Comparison of ENCODE assay signal across 31 mouse cellular contexts in genomic region chr1:140225221-140225620, GRCm38 (mm10). TPM values are rescaled to one million over a fixed set of nuclear protein-coding genes. Genes with fewer than 3 reads are reported as not detected.
DNase-seq lines count a peak whose midpoint lies in the region; ATAC-seq and TF ChIP-seq lines count a peak whose summit lies in the region.
"Had no signal": no experiment of that assay in that cellular context is flagged by ENCODE, and none has a peak within 500 bp of the region (broad histone marks: within the 10 kb centered on the region; RNA-seq: fewer than 3 reads in every experiment).

No protein-coding gene starts in this region.

- no peak overlapping the region for H3K27ac ChIP-seq in forebrain, embryonic 11.5 days (ENCODE audit: low read depth, low read length)
- no peak overlapping the region for H3K27ac ChIP-seq in forebrain, embryonic 15.5 days (replicated peaks)
- H3K27ac ChIP-seq in kidney, embryonic 16.5 days (ENCODE audit: low read length): no peak overlapping the region
- H3K27ac ChIP-seq in kidney, adult 2 months (ENCODE audit: insufficient read depth, low read depth, low read length): no peak overlapping the region
- H3K27ac ChIP-seq in stomach, embryonic 14.5 days (ENCODE audit: low read length): no peak overlapping the region
- no peak overlapping the region for H3K27ac ChIP-seq in stomach, postnatal 0 days (replicated peaks)
- H3K27ac ChIP-seq in stomach, embryonic 16.5 days (ENCODE audit: low read length): no peak overlapping the region
- H3K27ac ChIP-seq in lung, postnatal 0 days (ENCODE audit: low read length): no peak overlapping the region
- H3K27ac ChIP-seq: embryonic facial prominence, embryonic 15.5 days; forebrain, embryonic 13.5 days; heart, adult 2 months; hindbrain, postnatal 0 days; kidney, postnatal 0 days; liver, embryonic 13.5 days; midbrain, embryonic 13.5 days; stomach, embryonic 15.5 days had no signal

- no peaks in the 10 kb centered on the region for H3K4me1 ChIP-seq in forebrain, embryonic 11.5 days (replicated peaks; ENCODE audit: control insufficient read depth, insufficient read depth, low read length)
- no peaks in the 10 kb centered on the region for H3K4me1 ChIP-seq in forebrain, embryonic 15.5 days
- H3K4me1 ChIP-seq in kidney, embryonic 16.5 days (ENCODE audit: insufficient read depth, low read length): no peaks in the 10 kb centered on the region
- H3K4me1 ChIP-seq in kidney, adult 2 months (ENCODE audit: control insufficient read depth, insufficient read depth, low read length): no peaks in the 10 kb centered on the region
- H3K4me1 ChIP-seq in stomach, embryonic 14.5 days (ENCODE audit: control insufficient read depth, insufficient read depth, low read length): no peaks in the 10 kb centered on the region
- no peaks in the 10 kb centered on the region for H3K4me1 ChIP-seq in stomach, postnatal 0 days (replicated peaks; ENCODE audit: control insufficient read depth, insufficient read depth)
- no peaks in the 10 kb centered on the region; the same call in 1 of the 2 replicates for H3K4me1 ChIP-seq in stomach, embryonic 16.5 days (ENCODE audit: control insufficient read depth, insufficient read depth, low read length)
- H3K4me1 ChIP-seq in lung, postnatal 0 days (ENCODE audit: insufficient read depth, low read depth, low read length): no peaks in the 10 kb centered on the region
- H3K4me1 ChIP-seq: embryonic facial prominence, embryonic 15.5 days; forebrain, embryonic 13.5 days; heart, embryonic 12.5 days; liver, embryonic 13.5 days; midbrain, embryonic 13.5 days; stomach, embryonic 15.5 days had no signal

- no peaks in the 10 kb centered on the region for H3K36me3 ChIP-seq in forebrain, embryonic 11.5 days (ENCODE audit: control insufficient read depth, insufficient read depth, low read length)
- no peaks in the 10 kb centered on the region for H3K36me3 ChIP-seq in forebrain, embryonic 15.5 days
- no peaks in the 10 kb centered on the region for H3K36me3 ChIP-seq in kidney, embryonic 16.5 days (ENCODE audit: insufficient read depth, low read length)
- H3K36me3 ChIP-seq in kidney, adult 2 months (ENCODE audit: control insufficient read depth, insufficient read depth, low read length): no peaks in the 10 kb centered on the region
- no peaks in the 10 kb centered on the region for H3K36me3 ChIP-seq in stomach, embryonic 14.5 days (ENCODE audit: control insufficient read depth, insufficient read depth, low read length)
- no peaks in the 10 kb centered on the region for H3K36me3 ChIP-seq in stomach, postnatal 0 days (ENCODE audit: control insufficient read depth, insufficient read depth, low read length)
- H3K36me3 ChIP-seq in stomach, embryonic 16.5 days (ENCODE audit: control insufficient read depth, insufficient read depth, low read length): no peaks in the 10 kb centered on the region
- no peaks in the 10 kb centered on the region for H3K36me3 ChIP-seq in lung, postnatal 0 days (ENCODE audit: insufficient read depth, low read length)
- H3K36me3 ChIP-seq: embryonic facial prominence, embryonic 15.5 days; heart, embryonic 12.5 days; liver, embryonic 13.5 days; midbrain, embryonic 13.5 days; stomach, embryonic 15.5 days had no signal

- ATAC-seq in forebrain, embryonic 11.5 days (replicated peaks; ENCODE audit: low FRiP score): peak; percentile 58
- ATAC-seq in forebrain, embryonic 15.5 days (replicated peaks): no peak
- 0 out of 2 replicates have a peak, but pooled peaks have one; percentile 6 for ATAC-seq in kidney, embryonic 16.5 days (ENCODE audit: low FRiP score, low TSS enrichment)
- ATAC-seq in stomach, embryonic 14.5 days (ENCODE audit: insufficient number of reproducible peaks, insufficient read depth, low FRiP score, low read depth): peak; percentile 38; the same call in 1 of the 2 replicates
- no peak for ATAC-seq in stomach, postnatal 0 days (ENCODE audit: low FRiP score, low TSS enrichment)
- ATAC-seq in stomach, embryonic 16.5 days (ENCODE audit: insufficient read depth, low FRiP score): peak; percentile 25; the same call in 1 of the 2 replicates
- ATAC-seq in lung, postnatal 0 days: no peak
- ATAC-seq: activated CD4-positive, CD25-positive, alpha-beta regulatory T cell, adult 4 months; forebrain, embryonic 13.5 days; hindbrain, postnatal 0 days; midbrain, embryonic 13.5 days had no signal

- 48% methylated on average over 3 of the region's 3 CpGs for WGBS in forebrain, embryonic 11.5 days
- 77% methylated on average over 2 of the region's 3 CpGs for WGBS in forebrain, embryonic 15.5 days
- WGBS in kidney, embryonic 16.5 days: 60% methylated on average over 1 of the region's 3 CpGs
- 44% methylated on average over 3 of the region's 3 CpGs for WGBS in kidney, adult 2 months
- WGBS in stomach, embryonic 14.5 days: 34% methylated on average over 2 of the region's 3 CpGs
- 68% methylated on average over 3 of the region's 3 CpGs for WGBS in stomach, postnatal 0 days
- WGBS in stomach, embryonic 16.5 days: 46% methylated on average over 2 of the region's 3 CpGs
- 14% methylated on average over 3 of the region's 3 CpGs for WGBS in lung, postnatal 0 days

- no peaks in the 10 kb centered on the region for H3K27me3 ChIP-seq in forebrain, embryonic 11.5 days (ENCODE audit: control insufficient read depth, insufficient read depth, low read length)
- no peaks in the 10 kb centered on the region for H3K27me3 ChIP-seq in forebrain, embryonic 15.5 days
- no peaks in the 10 kb centered on the region for H3K27me3 ChIP-seq in kidney, embryonic 16.5 days (ENCODE audit: insufficient read depth, low read length)
- H3K27me3 ChIP-seq in kidney, adult 2 months (replicated peaks; ENCODE audit: control insufficient read depth, insufficient read depth, low read length): no peaks in the 10 kb centered on the region
- no peaks in the 10 kb centered on the region for H3K27me3 ChIP-seq in stomach, embryonic 14.5 days (ENCODE audit: control insufficient read depth, insufficient read depth, low read length)
- no peaks in the 10 kb centered on the region for H3K27me3 ChIP-seq in stomach, postnatal 0 days (ENCODE audit: control insufficient read depth, insufficient read depth, low read length)
- H3K27me3 ChIP-seq in stomach, embryonic 16.5 days (ENCODE audit: control insufficient read depth, insufficient read depth, low read length): no peaks in the 10 kb centered on the region
- no peaks in the 10 kb centered on the region for H3K27me3 ChIP-seq in lung, postnatal 0 days (replicated peaks; ENCODE audit: insufficient read depth, low read length)
- H3K27me3 ChIP-seq: CH12.LX; embryonic facial prominence, embryonic 15.5 days; forebrain, embryonic 13.5 days; heart, embryonic 12.5 days; liver, embryonic 13.5 days; midbrain, embryonic 13.5 days; stomach, embryonic 15.5 days had no signal

- TF ChIP-seq CTCF in kidney, adult 2 months (conservative IDR thresholded peaks at IDR 0.05; ENCODE audit: insufficient read depth, insufficient read length, low read depth, low read length): no peak
- TF ChIP-seq CTCF in stomach, postnatal 0 days (IDR thresholded peaks at IDR 0.05; ENCODE audit: low read depth): no peak
- TF ChIP-seq CTCF in lung, postnatal 0 days (IDR thresholded peaks at IDR 0.05): no peak

- H3K4me3 ChIP-seq in forebrain, embryonic 11.5 days (ENCODE audit: low read depth, low read length): no peak overlapping the region
- no peak overlapping the region for H3K4me3 ChIP-seq in forebrain, embryonic 15.5 days
- no peak overlapping the region for H3K4me3 ChIP-seq in kidney, embryonic 16.5 days (ENCODE audit: low read length)
- H3K4me3 ChIP-seq in kidney, adult 2 months (ENCODE audit: insufficient read depth, low read depth, low read length): no peak overlapping the region
- no peak overlapping the region for H3K4me3 ChIP-seq in stomach, embryonic 14.5 days (ENCODE audit: low read depth, low read length)
- H3K4me3 ChIP-seq in stomach, postnatal 0 days (ENCODE audit: low read depth, low read length): no peak overlapping the region
- H3K4me3 ChIP-seq in stomach, embryonic 16.5 days (replicated peaks; ENCODE audit: low read length): no peak overlapping the region
- no peak overlapping the region for H3K4me3 ChIP-seq in lung, postnatal 0 days (ENCODE audit: low read depth, low read length)
- H3K4me3 ChIP-seq: embryonic facial prominence, embryonic 15.5 days; forebrain, embryonic 13.5 days; heart, adult 2 months; heart, embryonic 12.5 days; liver, embryonic 13.5 days; midbrain, embryonic 13.5 days; stomach, embryonic 15.5 days had no signal

- TF ChIP-seq POLR2A in kidney, adult 2 months (IDR thresholded peaks at IDR 0.05; ENCODE audit: low read depth, low read length): no peak

- no peaks in the 10 kb centered on the region for H3K9me3 ChIP-seq in forebrain, embryonic 11.5 days (ENCODE audit: control insufficient read depth, low read length)
- no peaks in the 10 kb centered on the region for H3K9me3 ChIP-seq in forebrain, embryonic 15.5 days
- no peaks in the 10 kb centered on the region for H3K9me3 ChIP-seq in kidney, embryonic 16.5 days (ENCODE audit: low read length)
- no peaks in the 10 kb centered on the region for H3K9me3 ChIP-seq in stomach, embryonic 14.5 days (ENCODE audit: control insufficient read depth, low read depth, low read length)
- H3K9me3 ChIP-seq in stomach, postnatal 0 days (ENCODE audit: control insufficient read depth, low read length): no peaks in the 10 kb centered on the region
- H3K9me3 ChIP-seq in stomach, embryonic 16.5 days (replicated peaks; ENCODE audit: control insufficient read depth, low read length): no peaks in the 10 kb centered on the region
- no peaks in the 10 kb centered on the region for H3K9me3 ChIP-seq in lung, postnatal 0 days (ENCODE audit: low read length)
- H3K9me3 ChIP-seq: embryonic facial prominence, embryonic 15.5 days; forebrain, embryonic 13.5 days; heart, embryonic 12.5 days; liver, embryonic 13.5 days; midbrain, embryonic 13.5 days; stomach, embryonic 15.5 days had no signal

- TF ChIP-seq EP300 in stomach, postnatal 0 days (optimal IDR thresholded peaks at IDR 0.05): no peak
- no peak for TF ChIP-seq EP300 in lung, postnatal 0 days (IDR thresholded peaks at IDR 0.05)

- no peak overlapping the region for H3K4me2 ChIP-seq in forebrain, embryonic 11.5 days (ENCODE audit: low read depth, low read length, severe bottlenecking)
- H3K4me2 ChIP-seq in forebrain, embryonic 15.5 days (replicated peaks): no peak overlapping the region
- H3K4me2 ChIP-seq in kidney, embryonic 16.5 days (replicated peaks; ENCODE audit: low read depth, low read length): no peak overlapping the region
- no peak overlapping the region for H3K4me2 ChIP-seq in stomach, embryonic 14.5 days (replicated peaks; ENCODE audit: low read depth, low read length)
- H3K4me2 ChIP-seq in stomach, postnatal 0 days (replicated peaks; ENCODE audit: low read depth): no peak overlapping the region
- H3K4me2 ChIP-seq in stomach, embryonic 16.5 days (ENCODE audit: low read depth, low read length): no peak overlapping the region
- H3K4me2 ChIP-seq in lung, postnatal 0 days (replicated peaks; ENCODE audit: low read depth, low read length): no peak overlapping the region
- H3K4me2 ChIP-seq: embryonic facial prominence, embryonic 15.5 days; forebrain, embryonic 13.5 days; heart, embryonic 12.5 days; liver, embryonic 13.5 days; midbrain, embryonic 13.5 days; stomach, embryonic 15.5 days had no signal

- no peak for DNase-seq in forebrain, embryonic 11.5 days (ENCODE audit: low spot score)
- no peak for DNase-seq in kidney, adult 2 months
- no peak for DNase-seq in stomach, postnatal 0 days (ENCODE audit: low spot score)
- DNase-seq in lung, postnatal 0 days (ENCODE audit: low spot score): no peak
- DNase-seq: adrenal gland, adult 8-10 months; cerebellum, adult 2 months; cerebellum, postnatal 14 days; heart, adult 2 months; heart, postnatal 4 days; kidney, adult 18-20 months; kidney, postnatal 4 days; layer of hippocampus, postnatal 36 days; liver, embryonic 13.5 days; lung, adult 2 months; lung, postnatal 14 days; thymus, adult 18-20 months; thymus, postnatal 25 days had no signal

- H3K9ac ChIP-seq in forebrain, embryonic 11.5 days (ENCODE audit: low read length): no peak overlapping the region
- H3K9ac ChIP-seq in forebrain, embryonic 15.5 days (replicated peaks): no peak overlapping the region
- no peak overlapping the region for H3K9ac ChIP-seq in kidney, embryonic 16.5 days (replicated peaks; ENCODE audit: low read length)
- no peak overlapping the region for H3K9ac ChIP-seq in stomach, embryonic 14.5 days (replicated peaks; ENCODE audit: low read depth, low read length)
- H3K9ac ChIP-seq in stomach, postnatal 0 days (ENCODE audit: low read length): no peak overlapping the region
- no peak overlapping the region for H3K9ac ChIP-seq in stomach, embryonic 16.5 days (ENCODE audit: low read length)
- H3K9ac ChIP-seq in lung, postnatal 0 days (replicated peaks; ENCODE audit: low read depth): no peak overlapping the region
- H3K9ac ChIP-seq: embryonic facial prominence, embryonic 15.5 days; forebrain, embryonic 13.5 days; heart, embryonic 12.5 days; liver, embryonic 13.5 days; midbrain, embryonic 13.5 days; stomach, embryonic 15.5 days had no signal

RNA-seq across cellular contexts. Expression of gene Kcnt2, which starts 20.7 kb away (rescaled TPM):
- polyA plus RNA-seq in forebrain, embryonic 11.5 days (2014; fragmentation: Nextera tagmentation; extraction: Ambion mirVana): 1.6 and 2.1 TPM in 2 replicates
- 1.9 and 2.4 TPM in 2 replicates for polyA plus RNA-seq in forebrain, embryonic 15.5 days (2015; fragmentation: Nextera tagmentation; extraction: Ambion mirVana)
- polyA plus RNA-seq in kidney, embryonic 16.5 days (2015; fragmentation: Nextera tagmentation; extraction: Ambion mirVana): 2.8 and 3.8 TPM in 2 replicates
- polyA plus RNA-seq in kidney, adult 2 months (2012; rRNA removed): 0.23 and 0.26 TPM in 2 replicates
- polyA plus RNA-seq in stomach, embryonic 14.5 days (2014; fragmentation: Nextera tagmentation; extraction: Ambion mirVana): 7.5 and 8.2 TPM in 2 replicates
- 0.57 and 0.71 TPM in 2 replicates for polyA plus RNA-seq in stomach, postnatal 0 days (2015; fragmentation: Nextera tagmentation; extraction: Ambion mirVana)
- polyA plus RNA-seq in stomach, embryonic 16.5 days (2015; fragmentation: Nextera tagmentation; extraction: Ambion mirVana): 3.0 and 3.3 TPM in 2 replicates
- not detected in 2 replicates for polyA plus RNA-seq in lung, postnatal 0 days (2015; fragmentation: Nextera tagmentation; extraction: Ambion mirVana)
- polyA plus RNA-seq: activated CD4-positive, CD25-positive, alpha-beta regulatory T cell, adult 4 months; small intestine, adult 2 months had no signal

RNA-seq across cellular contexts. Expression of gene Cfh, which starts 41.7 kb away (rescaled TPM):
- polyA plus RNA-seq in forebrain, embryonic 11.5 days (2014; fragmentation: Nextera tagmentation; extraction: Ambion mirVana): 2.2 and 2.4 TPM in 2 replicates
- 7.4 and 8.3 TPM in 2 replicates for polyA plus RNA-seq in forebrain, embryonic 15.5 days (2015; fragmentation: Nextera tagmentation; extraction: Ambion mirVana)
- polyA plus RNA-seq in kidney, embryonic 16.5 days (2015; fragmentation: Nextera tagmentation; extraction: Ambion mirVana): 183 and 191 TPM in 2 replicates
- polyA plus RNA-seq in kidney, adult 2 months (2012; rRNA removed): 33.4 and 52.7 TPM in 2 replicates
- polyA plus RNA-seq in stomach, embryonic 14.5 days (2014; fragmentation: Nextera tagmentation; extraction: Ambion mirVana): 8.1 and 8.2 TPM in 2 replicates
- 4.7 and 5.3 TPM in 2 replicates for polyA plus RNA-seq in stomach, postnatal 0 days (2015; fragmentation: Nextera tagmentation; extraction: Ambion mirVana)
- polyA plus RNA-seq in stomach, embryonic 16.5 days (2015; fragmentation: Nextera tagmentation; extraction: Ambion mirVana): 9.2 and 9.8 TPM in 2 replicates
- 17.1 and 17.6 TPM in 2 replicates for polyA plus RNA-seq in lung, postnatal 0 days (2015; fragmentation: Nextera tagmentation; extraction: Ambion mirVana)

Comparison
In these comparisons a context has a peak if more than half of its experiments do, and no peak if none do; other contexts are left out.
1. ATAC-seq: peak in forebrain, embryonic 11.5 days (single experiment), kidney, embryonic 16.5 days (single experiment), stomach, embryonic 14.5 days (single experiment) and stomach, embryonic 16.5 days (single experiment); none in forebrain, embryonic 15.5 days (single experiment), stomach, postnatal 0 days (single experiment) and lung, postnatal 0 days (single experiment).